Mouse (Mus musculus) brain, embryonic 14.5 days (tissue): ENCODE data around the gene Racgap1.

ENCODE experiments used
- CTCF ChIP-seq: fragments of 200-500 bp; IDR thresholded peaks from 2 replicates; pipeline ENCODE4 v1.5.1; 2012; ENCODE audit warnings: inconsistent platforms, mild to moderate bottlenecking, moderate library complexity, borderline replicate concordance; ENCODE audit not compliant: insufficient read depth, insufficient read length; ENCODE audit errors: extremely low read depth
- POLR2A ChIP-seq: fragments of 200-500 bp; IDR thresholded peaks from 2 replicates; pipeline ENCODE4 v1.6.1; 2012; ENCODE audit warnings: mild to moderate bottlenecking, inconsistent platforms, borderline replicate concordance; ENCODE audit not compliant: poor library complexity, insufficient read depth, insufficient read length, severe bottlenecking; ENCODE audit errors: extremely low read depth

GRCm38 (mm10) chr15:99670964-99671670, 19.7 kb upstream of the Racgap1 start:
- TF ChIP-seq CTCF (no peak), POLR2A (no peak)
